Mouse (Mus musculus) neural tube, embryonic 11.5 days (tissue): ENCODE measurements around the gene Polr2f. TPM values are rescaled to one million over a fixed set of nuclear protein-coding genes. Genes with fewer than 3 reads are reported as not detected.

ENCODE experiments used
- ATAC-seq: fragments of 200-750 bp; cut with Nextera tagmentation; 2 replicates; pipeline ENCODE4 v1.8.0; 2017; ENCODE audit warnings: moderate number of reproducible peaks, mild to moderate bottlenecking, moderate TSS enrichment, moderate library complexity; ENCODE audit not compliant: insufficient read depth, low FRiP score, low TSS enrichment
- DNase-seq: peaks from one replicate; pipeline ENCODE4 v3.0.0-alpha.2; 2015; ENCODE audit warnings: low spot score
- H3K27ac ChIP-seq: fragments of 300-500 bp; sonication (generic); 2 replicates; pipeline ENCODE4 v1.5.1; 2014; ENCODE audit warnings: low read depth, mild to moderate bottlenecking, low read length
- H3K27me3 ChIP-seq: fragments of 300-500 bp; sonication (generic); 2 replicates; pipeline ENCODE4 v1.6.1; 2014; ENCODE audit warnings: mild to moderate bottlenecking, low read length, mixed read lengths; ENCODE audit not compliant: control insufficient read depth, insufficient read depth
- H3K36me3 ChIP-seq: fragments of 300-500 bp; sonication (generic); 2 replicates; pipeline ENCODE4 v1.6.1; 2014; ENCODE audit warnings: mild to moderate bottlenecking, low read length, moderate library complexity, mixed read lengths; ENCODE audit not compliant: control insufficient read depth, insufficient read depth
- H3K4me1 ChIP-seq: fragments of 300-500 bp; sonication (generic); 2 replicates; pipeline ENCODE4 v1.6.1; 2014; ENCODE audit warnings: low read length, mixed read lengths; ENCODE audit not compliant: control insufficient read depth, insufficient read depth
- H3K4me2 ChIP-seq: fragments of 300-500 bp; sonication (generic); 2 replicates; pipeline ENCODE4 v1.6.1; 2014; ENCODE audit warnings: low read depth, mild to moderate bottlenecking, moderate library complexity
- H3K4me3 ChIP-seq: fragments of 300-500 bp; sonication (generic); 2 replicates; pipeline ENCODE4 v1.5.1; 2014; ENCODE audit warnings: low read depth, low read length
- H3K9ac ChIP-seq: fragments of 300-500 bp; sonication (generic); 2 replicates; pipeline ENCODE4 v1.6.1; 2014; ENCODE audit warnings: mild to moderate bottlenecking, low read length
- H3K9me3 ChIP-seq: fragments of 300-500 bp; sonication (generic); 2 replicates; pipeline ENCODE4 v1.6.1; 2016; ENCODE audit warnings: low read length; ENCODE audit not compliant: control insufficient read depth
- WGBS: fragments of 180-500 bp; shearing (Covaris S2); extraction: QIAGEN DNeasy Blood & Tissue Kit; methylation state at CpG from one replicate; pipeline ENCODE4 v1.1.7; 2014; 5-methylcytosine and 5-hydroxymethylcytosine counted together
- polyA plus RNA-seq: library from polyadenylated mRNA; unstranded; fragments of >200 nt; fragmentation: Nextera tagmentation; extraction: Ambion mirVana; gene quantifications from 2 replicates; pipeline ENCODE4 v1.2.1, GENCODE M21; 2014

Polr2f gene
- 301 and 311 TPM in 2 replicates for polyA plus RNA-seq

- H3K27ac ChIP-seq, result no peak within 1 kb of the TSS
- DNase-seq, result peak; percentile 97
- peak; percentile 74 for ATAC-seq
- no peaks in the 10 kb centered on the region for H3K27me3 ChIP-seq
- under 1% methylated on average over 57 of the region's 57 CpGs for WGBS
- peak within 1 kb of the TSS; percentile 95 for H3K4me2 ChIP-seq
- no peaks in the 10 kb centered on the region for H3K9me3 ChIP-seq
- peak within 1 kb of the TSS; percentile 82 for H3K4me3 ChIP-seq
- H3K36me3 ChIP-seq, result peaks cover 7% of the 10 kb centered on the region; the same call in 1 of the 2 replicates
- H3K4me1 ChIP-seq, result peaks cover 11% of the 10 kb centered on the region
- H3K9ac ChIP-seq, result peak within 1 kb of the TSS; percentile 74
Measured at GRCm38 (mm10) chr15:79140866-79141565, at the start of gene Polr2f, which contains the start of gene 1700088E04Rik. TSS of gene Polr2f (plus strand) at chr15:79141009. TSS of gene 1700088E04Rik (minus strand) at chr15:79141253.

DNA sequence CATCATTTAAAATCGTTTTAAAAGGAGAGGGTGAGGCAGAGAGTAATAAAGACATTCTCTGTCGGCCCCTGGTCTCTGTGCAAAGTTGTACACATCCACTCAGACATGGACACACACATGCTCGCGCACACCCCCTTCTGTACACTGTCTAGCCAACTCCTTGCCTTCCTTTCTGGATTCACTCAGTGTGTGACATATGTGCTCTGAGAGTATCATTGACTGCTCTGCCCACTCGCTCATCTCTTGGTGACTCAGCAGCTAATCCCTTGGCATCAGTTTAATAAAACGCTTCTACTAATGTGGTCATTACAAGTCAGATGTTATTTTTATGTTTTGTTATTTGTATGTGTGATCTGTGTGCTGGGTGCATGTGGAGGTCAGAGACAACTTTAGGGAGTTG is 48.5 kb upstream of the Polr2f start:
- no peak overlapping the region for H3K4me2 ChIP-seq
- no peak for ATAC-seq
- H3K4me1 ChIP-seq, result no peaks in the 10 kb centered on the region
- H3K9ac ChIP-seq, result no peak overlapping the region
- 94% methylated on average over 6 of the region's 6 CpGs for WGBS
- no peak overlapping the region for H3K27ac ChIP-seq
- peaks cover 19% of the 10 kb centered on the region for H3K36me3 ChIP-seq
- H3K27me3 ChIP-seq, result no peaks in the 10 kb centered on the region
- DNase-seq, result no peak
- H3K4me3 ChIP-seq, result no peak overlapping the region
- no peaks in the 10 kb centered on the region for H3K9me3 ChIP-seq

- ATAC-seq (no peak), DNase-seq (peak; percentile 28)
- no peak overlapping the region for H3K9ac ChIP-seq
- H3K4me1 ChIP-seq, result no peaks in the 10 kb centered on the region
- WGBS, result 78% methylated on average over 7 of the region's 7 CpGs
- no peaks in the 10 kb centered on the region for H3K9me3 ChIP-seq
- no peak overlapping the region for H3K27ac ChIP-seq
- no peaks in the 10 kb centered on the region for H3K27me3 ChIP-seq
- H3K4me3 ChIP-seq, result no peak overlapping the region
- H3K36me3 ChIP-seq, result peaks cover 14% of the 10 kb centered on the region
- no peak overlapping the region for H3K4me2 ChIP-seq
Measured at GRCm38 (mm10) chr15:79093083-79093839, 47.5 kb upstream of the Polr2f start.

- ATAC-seq (no peak), DNase-seq (no peak)
- H3K9me3 ChIP-seq, result no peaks in the 10 kb centered on the region
- WGBS, result 94% methylated on average over 5 of the region's 5 CpGs
- peaks cover 12% of the 10 kb centered on the region for H3K36me3 ChIP-seq
- no peak overlapping the region for H3K9ac ChIP-seq
- no peak overlapping the region for H3K27ac ChIP-seq
- H3K4me3 ChIP-seq, result no peak overlapping the region
- H3K27me3 ChIP-seq, result no peaks in the 10 kb centered on the region
- no peak overlapping the region for H3K4me2 ChIP-seq
- no peaks in the 10 kb centered on the region for H3K4me1 ChIP-seq
Measured at GRCm38 (mm10) chr15:79095483-79095882, 45.3 kb upstream of the Polr2f start.

GRCm38 (mm10) chr15:79096556-79096955 is 44.3 kb upstream of the Polr2f start:
- no peaks in the 10 kb centered on the region for H3K9me3 ChIP-seq
- H3K9ac ChIP-seq, result no peak overlapping the region
- no peaks in the 10 kb centered on the region for H3K27me3 ChIP-seq
- no peak for ATAC-seq
- H3K4me3 ChIP-seq, result no peak overlapping the region
- H3K36me3 ChIP-seq, result peaks cover 7% of the 10 kb centered on the region
- no peaks in the 10 kb centered on the region for H3K4me1 ChIP-seq
- no peak overlapping the region for H3K4me2 ChIP-seq
- DNase-seq, result no peak
- H3K27ac ChIP-seq, result no peak overlapping the region
- 72% methylated on average over 3 of the region's 3 CpGs for WGBS

GRCm38 (mm10) chr15:79097135-79097534 is 43.7 kb upstream of the Polr2f start:
- WGBS, result 47% methylated on average over 2 of the region's 2 CpGs
- H3K27ac ChIP-seq, result no peak overlapping the region
- H3K4me2 ChIP-seq, result no peak overlapping the region
- no peaks in the 10 kb centered on the region for H3K27me3 ChIP-seq
- no peaks in the 10 kb centered on the region for H3K9me3 ChIP-seq
- H3K9ac ChIP-seq, result no peak overlapping the region
- H3K4me3 ChIP-seq, result no peak overlapping the region
- no peaks in the 10 kb centered on the region for H3K4me1 ChIP-seq
- no peak for DNase-seq
- peaks cover 6% of the 10 kb centered on the region for H3K36me3 ChIP-seq
- no peak for ATAC-seq

DNA sequence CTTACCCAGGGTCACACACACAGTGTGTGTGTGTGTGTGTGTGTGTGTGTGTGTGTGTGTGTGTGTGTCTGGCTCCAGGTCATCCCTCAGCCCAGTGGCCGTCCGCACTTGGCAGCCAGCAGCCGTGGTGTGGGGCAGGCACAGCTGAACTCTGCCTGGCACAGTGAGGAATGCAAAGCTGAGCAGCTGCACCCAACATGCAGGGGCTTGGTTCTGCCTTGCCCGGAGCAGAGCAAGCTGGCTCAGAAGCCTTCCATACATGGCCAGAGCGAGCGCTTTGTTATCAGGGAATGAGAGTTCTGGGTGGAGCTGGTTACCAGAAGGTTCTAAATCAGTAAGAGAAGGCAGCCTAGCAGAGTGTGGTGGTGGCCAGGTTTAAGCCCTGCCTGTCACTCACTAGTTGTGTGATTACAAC is 43.2 kb upstream of the Polr2f start:
- WGBS, result 57% methylated on average over 6 of the region's 6 CpGs

GRCm38 (mm10) chr15:79098220-79098619 is 42.6 kb upstream of the Polr2f start:
- no peaks in the 10 kb centered on the region for H3K4me1 ChIP-seq
- no peaks in the 10 kb centered on the region for H3K27me3 ChIP-seq
- no peak for ATAC-seq
- no peak overlapping the region for H3K4me3 ChIP-seq
- H3K9me3 ChIP-seq, result no peaks in the 10 kb centered on the region
- H3K27ac ChIP-seq, result no peak overlapping the region
- H3K36me3 ChIP-seq, result peaks cover 4% of the 10 kb centered on the region; the same call in 1 of the 2 replicates
- no peak overlapping the region for H3K4me2 ChIP-seq
- WGBS, result 66% methylated on average over 5 of the region's 5 CpGs
- no peak overlapping the region for H3K9ac ChIP-seq
- no peak for DNase-seq

More for the DNA sequence above, 43.2 kb upstream of the Polr2f start:
- DNase-seq (no peak), ATAC-seq (no peak)
- Histone ChIP-seq H3K36me3 (peaks cover 4% of the 10 kb centered on the region; the same call in 1 of the 2 replicates), H3K4me2 (no peak overlapping the region), H3K27me3 (no peaks in the 10 kb centered on the region), H3K27ac (no peak overlapping the region), H3K9me3 (no peaks in the 10 kb centered on the region), H3K4me1 (no peaks in the 10 kb centered on the region), H3K9ac (no peak overlapping the region), H3K4me3 (no peak overlapping the region)
